Mouse (Mus musculus) embryonic facial prominence, embryonic 14.5 days (tissue): Measurements from ENCODE around the gene Hbb-bh2. TPM values are rescaled to one million over a fixed set of nuclear protein-coding genes. Genes with fewer than 3 reads are reported as not detected.
"Not testable (repeated sequence)": the region's sequence is repeated elsewhere in the genome, so short reads cannot be mapped to it uniquely, and the experiment has no call there.

ENCODE experiments used
- ATAC-seq: fragments of 200-750 bp; cut with Nextera tagmentation; 2 replicates; pipeline ENCODE4 v1.8.0; 2017; ENCODE audit warnings: low read depth, moderate number of reproducible peaks, moderate TSS enrichment
- DNase-seq: peaks from one replicate; pipeline ENCODE4 v3.0.0-alpha.2; 2015; ENCODE audit warnings: low spot score
- H3K27ac ChIP-seq: fragments of 300-500 bp; sonication (generic); replicated peaks from 2 replicates; pipeline ENCODE4 v1.5.1; 2014; ENCODE audit warnings: low read depth, mild to moderate bottlenecking, low read length, moderate library complexity
- H3K27me3 ChIP-seq: fragments of 300-500 bp; sonication (generic); replicated peaks from 2 replicates; pipeline ENCODE4 v1.6.1; 2014; ENCODE audit warnings: low read length; ENCODE audit not compliant: control insufficient read depth, insufficient read depth
- H3K36me3 ChIP-seq: fragments of 300-500 bp; sonication (generic); 2 replicates; pipeline ENCODE4 v1.6.1; 2014; ENCODE audit warnings: low read length, mixed read lengths; ENCODE audit not compliant: control insufficient read depth, insufficient read depth
- H3K4me1 ChIP-seq: fragments of 300-500 bp; sonication (generic); 2 replicates; pipeline ENCODE4 v1.6.1; 2014; ENCODE audit warnings: antibody characterized with exemption, low read length; ENCODE audit not compliant: control insufficient read depth, insufficient read depth
- H3K4me2 ChIP-seq: fragments of 300-500 bp; sonication (generic); 2 replicates; pipeline ENCODE4 v1.6.1; 2014; ENCODE audit warnings: low read depth, mild to moderate bottlenecking, low read length, moderate library complexity, mixed read lengths
- H3K4me3 ChIP-seq: fragments of 300-500 bp; sonication (generic); 2 replicates; pipeline ENCODE4 v1.5.1; 2014; ENCODE audit warnings: low read depth, mild to moderate bottlenecking, low read length
- H3K9ac ChIP-seq: fragments of 300-500 bp; sonication (generic); 2 replicates; pipeline ENCODE4 v1.6.1; 2014; ENCODE audit warnings: low read depth, mild to moderate bottlenecking, low read length, moderate library complexity, mixed read lengths
- H3K9me3 ChIP-seq: fragments of 300-500 bp; sonication (generic); 2 replicates; pipeline ENCODE4 v1.6.1; 2016; ENCODE audit warnings: low read length; ENCODE audit not compliant: control insufficient read depth
- WGBS: fragments of 180-500 bp; shearing (Covaris S2); extraction: QIAGEN DNeasy Blood & Tissue Kit; methylation state at CpG from one replicate; pipeline ENCODE4 v1.1.7; 2014; 5-methylcytosine and 5-hydroxymethylcytosine counted together
- polyA plus RNA-seq: library from polyadenylated mRNA; unstranded; fragments of >200 nt; fragmentation: Nextera tagmentation; extraction: Ambion mirVana; gene quantifications from 2 replicates; pipeline ENCODE4 v1.2.1, GENCODE M21; 2014

Hbb-bh2 gene
- polyA plus RNA-seq, 1 experiment from 2014 or later: not detected

DNA sequence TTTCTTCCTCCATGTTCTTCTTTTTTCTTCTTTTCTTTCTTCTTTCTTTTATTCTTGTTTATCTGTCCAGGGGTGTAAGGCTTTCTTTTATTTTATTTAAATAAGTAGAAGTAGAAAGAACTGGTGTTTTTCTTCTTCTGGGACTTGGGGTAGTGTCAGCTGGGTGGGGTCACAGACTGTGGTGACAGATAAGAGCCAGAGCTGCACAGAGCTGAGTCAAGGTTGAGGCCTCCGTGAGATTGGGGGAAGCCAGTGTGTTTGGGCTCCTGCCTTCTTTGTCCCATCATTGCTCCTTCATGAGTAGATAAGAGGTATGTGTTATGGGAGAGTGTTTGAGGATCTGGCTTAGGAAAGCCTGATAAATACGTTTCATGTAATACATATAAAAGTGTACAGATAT lies 18.8 kb upstream of the Hbb-bh2 start:
- Histone ChIP-seq H3K36me3 (no peaks in the 10 kb centered on the region), H3K27me3 (no peaks in the 10 kb centered on the region), H3K4me2 (no peak overlapping the region), H3K4me3 (no peak overlapping the region), H3K27ac (no peak overlapping the region), H3K4me1 (no peaks in the 10 kb centered on the region), H3K9ac (no peak overlapping the region), H3K9me3 (no peaks in the 10 kb centered on the region)
- WGBS: 63% methylated on average over 2 of the region's 2 CpGs
- no peak for DNase-seq
- no peak for ATAC-seq

DNA sequence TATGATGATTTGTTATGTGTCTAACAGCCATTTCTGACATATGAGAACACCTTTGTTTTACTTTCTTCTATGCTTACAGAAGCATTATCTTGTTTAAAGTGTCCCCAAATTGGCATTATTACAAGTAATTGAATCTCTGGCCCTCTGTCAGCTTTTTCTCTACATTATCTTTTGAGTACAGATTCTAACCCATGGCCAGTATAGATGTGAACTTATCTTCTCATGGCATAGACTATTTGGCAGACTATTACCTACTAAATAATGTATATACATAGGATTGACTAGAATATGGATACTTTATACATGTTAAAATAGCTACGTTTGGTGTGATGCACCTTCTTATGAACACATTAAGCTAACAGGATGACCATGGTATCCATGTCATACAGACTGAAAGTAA lies 14.3 kb upstream of the Hbb-bh2 start:
- Histone ChIP-seq H3K36me3 (no peaks in the 10 kb centered on the region), H3K4me1 (no peaks in the 10 kb centered on the region), H3K4me3 (no peak overlapping the region), H3K4me2 (no peak overlapping the region), H3K27ac (no peak overlapping the region), H3K27me3 (no peaks in the 10 kb centered on the region), H3K9me3 (no peaks in the 10 kb centered on the region), H3K9ac (no peak overlapping the region)
- ATAC-seq (no peak), DNase-seq (no peak)
- 69% methylated on average over 1 of the region's 1 CpGs for WGBS

DNA sequence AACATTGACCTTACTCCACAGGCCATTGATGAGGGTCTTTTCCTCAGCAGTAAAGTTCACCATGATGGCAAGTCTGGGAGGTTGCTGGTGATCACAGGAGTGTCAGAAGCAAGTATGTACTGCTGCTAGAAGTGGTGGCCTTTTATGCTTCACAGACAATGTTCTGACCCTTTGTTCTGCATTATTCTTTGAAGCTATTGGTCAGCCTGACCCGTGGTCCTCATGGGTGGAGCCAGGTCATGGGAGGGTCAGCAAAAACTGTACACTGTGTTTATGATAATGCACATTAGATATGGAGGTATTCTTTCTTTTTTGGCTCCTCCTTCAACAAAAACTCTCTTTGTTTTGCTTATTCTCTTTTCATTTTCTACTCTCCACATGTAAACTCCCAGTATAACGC lies 12.8 kb upstream of the Hbb-bh2 start, which contains the start of gene Hbb-y:
Gene Hbb-y (minus strand): TSS at position 127 of the 400 bp plus-strand sequence.
- DNase-seq: no peak
- Histone ChIP-seq H3K27me3 (no peaks in the 10 kb centered on the region), H3K27ac (no peak within 1 kb of the TSS), H3K4me3 (no peak within 1 kb of the TSS), H3K36me3 (no peaks in the 10 kb centered on the region), H3K4me1 (no peaks in the 10 kb centered on the region), H3K9ac (no peak within 1 kb of the TSS), H3K4me2 (no peak within 1 kb of the TSS), H3K9me3 (no peaks in the 10 kb centered on the region)
- ATAC-seq: no peak
- 57% methylated on average over 2 of the region's 2 CpGs for WGBS

DNA sequence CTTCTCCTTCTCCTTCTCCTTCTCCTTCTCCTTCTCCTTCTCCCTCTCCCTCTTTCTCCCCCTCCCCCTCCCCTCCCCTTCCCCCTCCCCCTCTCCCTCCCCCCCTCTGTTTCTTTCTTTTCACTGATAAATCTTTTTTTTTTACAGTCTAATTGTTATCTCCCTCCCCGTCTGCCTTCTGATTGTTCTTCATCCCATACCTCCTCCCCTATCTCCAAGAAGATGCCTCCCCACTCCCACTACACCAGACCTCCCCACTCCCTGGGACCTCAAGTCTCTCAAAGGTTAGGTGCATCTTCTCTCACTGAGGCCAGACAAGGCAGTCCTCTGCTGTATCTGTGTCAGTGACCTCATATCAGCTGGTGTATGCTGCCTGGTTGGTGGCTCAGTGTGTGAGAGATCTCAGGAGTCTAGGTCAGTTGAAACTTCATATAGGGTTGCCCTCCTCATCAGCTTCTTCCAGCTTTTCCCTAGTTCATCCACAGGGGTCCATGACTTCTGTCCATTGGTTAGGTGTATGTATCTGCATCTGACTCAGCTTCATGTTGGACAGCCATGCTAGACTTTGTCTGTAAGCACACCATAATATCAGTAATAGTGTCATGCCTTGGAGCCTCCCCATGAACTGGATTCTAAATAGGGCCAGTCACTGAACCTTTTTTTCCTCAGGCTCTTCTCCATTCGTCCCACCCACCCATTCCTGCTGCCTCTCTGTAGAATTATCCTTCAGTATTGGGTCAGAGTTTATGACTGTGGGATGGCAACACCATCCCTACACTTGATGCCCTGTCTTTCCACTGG lies 4.4 kb upstream of the Hbb-bh2 start:
- Histone ChIP-seq H3K36me3 (no peaks in the 10 kb centered on the region), H3K9me3 (no peaks in the 10 kb centered on the region), H3K9ac (no peak overlapping the region), H3K4me3 (no peak overlapping the region), H3K4me2 (no peak overlapping the region), H3K27me3 (no peaks in the 10 kb centered on the region), H3K4me1 (no peaks in the 10 kb centered on the region), H3K27ac (no peak overlapping the region)
- WGBS: 49% methylated on average over 2 of the region's 2 CpGs
- ATAC-seq (no peak), DNase-seq (no peak)

DNA sequence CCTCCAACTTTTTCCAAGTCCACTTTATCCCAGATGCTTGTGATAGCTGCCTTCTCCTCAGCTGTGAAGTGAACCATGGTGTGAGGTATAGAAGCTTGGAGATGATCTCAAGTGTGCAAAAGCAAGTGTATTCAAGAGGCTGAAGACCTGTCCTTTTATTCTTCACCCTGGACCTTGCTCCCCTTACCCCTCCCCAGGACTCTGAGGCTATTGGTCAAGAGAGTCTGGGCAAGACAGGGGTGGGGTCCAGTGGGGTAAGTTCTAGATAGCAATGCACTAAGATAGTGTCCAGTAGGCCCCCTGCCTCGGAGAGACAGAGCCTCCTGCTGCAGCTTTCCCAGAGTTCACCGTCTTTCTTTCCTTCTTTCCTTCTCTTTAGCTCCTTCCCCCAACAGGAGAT lies 2.7 kb upstream of the Hbb-bh2 start, which contains the start of gene Hbb-bh1:
Gene Hbb-bh1 (minus strand): TSS at position 131 of the 400 bp plus-strand sequence.
- no peak for ATAC-seq

DNA sequence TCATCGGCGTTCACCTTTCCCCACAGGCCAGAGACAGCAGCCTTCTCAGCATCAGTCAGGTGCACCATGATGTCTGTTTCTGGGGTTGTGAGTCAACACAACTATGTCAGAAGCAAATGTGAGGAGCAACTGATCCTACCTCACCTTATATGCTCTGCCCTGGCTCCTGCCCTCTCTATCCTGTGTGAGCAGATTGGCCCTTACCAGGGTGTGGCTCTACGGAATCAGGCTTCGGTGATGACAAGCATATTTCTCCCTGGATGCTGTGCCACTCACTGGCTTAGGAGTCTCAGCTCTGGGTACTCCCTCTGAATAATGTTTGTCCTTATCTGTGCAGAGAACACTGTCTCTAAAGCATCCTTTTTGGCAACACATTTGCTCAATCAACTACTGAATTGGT lies 12.5 kb downstream of the Hbb-bh2 start, which contains the start of gene Hbb-bs:
Gene Hbb-bs (minus strand): TSS at position 289 of the 400 bp plus-strand sequence.
- no peaks in the 10 kb centered on the region for H3K4me1 ChIP-seq
- 96% methylated on average over 4 of the region's 4 CpGs for WGBS
- H3K9ac ChIP-seq: no peak within 1 kb of the TSS
- ATAC-seq: no peak
- H3K27ac ChIP-seq: no peak within 1 kb of the TSS
- H3K4me3 ChIP-seq: no peak within 1 kb of the TSS
- H3K4me2 ChIP-seq: no peak within 1 kb of the TSS
- H3K36me3 ChIP-seq: no peaks in the 10 kb centered on the region
- DNase-seq: no peak
- H3K9me3 ChIP-seq: no peaks in the 10 kb centered on the region
- H3K27me3 ChIP-seq: no peaks in the 10 kb centered on the region

More for the DNA sequence above, 2.7 kb upstream of the Hbb-bh2 start, which contains the start of gene Hbb-bh1:
- Histone ChIP-seq H3K36me3 (no peaks in the 10 kb centered on the region), H3K9me3 (no peaks in the 10 kb centered on the region), H3K4me2 (no peak within 1 kb of the TSS), H3K9ac (no peak within 1 kb of the TSS), H3K27me3 (no peaks in the 10 kb centered on the region), H3K27ac (no peak within 1 kb of the TSS), H3K4me3 (no peak within 1 kb of the TSS), H3K4me1 (no peaks in the 10 kb centered on the region)
- no peak for DNase-seq
- 74% methylated on average over 2 of the region's 2 CpGs for WGBS

DNA sequence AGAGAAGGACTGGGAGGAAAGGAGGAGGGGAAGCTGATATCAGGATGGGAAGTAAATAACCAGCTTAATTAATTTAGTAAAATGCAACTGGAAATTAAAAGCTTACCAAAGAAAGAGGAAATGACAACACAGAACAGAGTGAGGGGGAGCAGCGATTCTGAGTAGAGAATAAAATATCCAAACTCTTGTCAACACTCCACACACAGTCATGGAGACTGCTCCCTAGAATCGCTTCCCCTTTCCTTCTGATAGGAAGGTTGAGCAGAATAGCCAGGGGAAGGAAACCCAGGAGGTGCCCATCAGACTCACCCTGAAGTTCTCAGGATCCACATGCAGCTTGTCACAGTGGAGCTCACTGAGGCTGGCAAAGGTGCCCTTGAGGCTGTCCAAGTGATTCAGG lies 13.2 kb downstream of the Hbb-bh2 start:
- not testable (repeated sequence) for DNase-seq, H3K27me3 ChIP-seq, H3K4me3 ChIP-seq, H3K9me3 ChIP-seq, H3K4me1 ChIP-seq, H3K9ac ChIP-seq, H3K27ac ChIP-seq, H3K4me2 ChIP-seq, H3K36me3 ChIP-seq, ATAC-seq
- no CpG with 5 or more reads among the region's 2 CpGs for WGBS

DNA sequence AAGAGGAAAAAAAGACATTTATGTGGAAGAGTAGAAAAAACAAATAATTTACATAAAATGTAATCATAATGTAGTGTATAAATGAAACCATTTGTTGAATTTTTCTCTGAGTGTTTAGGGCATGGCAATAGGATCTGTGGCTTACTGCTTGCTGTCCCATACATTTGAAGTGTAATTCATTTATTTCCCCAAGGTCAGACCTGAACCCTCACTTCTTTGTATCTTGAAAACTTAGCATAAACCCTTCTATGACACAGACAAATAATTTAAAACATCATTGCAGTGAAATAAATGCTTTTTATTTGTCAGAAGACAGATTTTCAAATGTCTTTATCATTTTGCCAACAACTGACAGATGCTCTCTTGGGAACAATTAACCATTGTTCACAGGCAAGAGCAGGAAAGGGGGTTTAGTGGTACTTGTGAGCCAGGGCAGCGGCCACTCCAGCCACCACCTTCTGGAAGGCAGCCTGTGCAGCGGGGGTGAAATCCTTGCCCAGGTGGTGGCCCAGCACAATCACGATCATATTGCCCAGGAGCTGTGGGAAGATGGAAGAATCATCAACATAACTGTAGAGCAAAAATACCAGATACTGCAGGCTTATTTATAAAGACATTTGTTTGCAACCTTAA lies 13.9 kb downstream of the Hbb-bh2 start:
- 54% methylated on average over 3 of the region's 3 CpGs for WGBS
- no peak for ATAC-seq
- Histone ChIP-seq H3K9ac (no peak overlapping the region), H3K27me3 (no peaks in the 10 kb centered on the region), H3K36me3 (no peaks in the 10 kb centered on the region), H3K27ac (no peak overlapping the region), H3K4me2 (no peak overlapping the region), H3K4me1 (no peaks in the 10 kb centered on the region), H3K4me3 (no peak overlapping the region), H3K9me3 (no peaks in the 10 kb centered on the region)
- DNase-seq: no peak
